Mouse (Mus musculus) embryonic facial prominence, embryonic 11.5 days (tissue): ENCODE data around the gene Sema4g. TPM values are rescaled to one million over a fixed set of nuclear protein-coding genes. Genes with fewer than 3 reads are reported as not detected.

ENCODE experiments used
- ATAC-seq: fragments of 200-750 bp; cut with Nextera tagmentation; replicated peaks from 2 replicates; pipeline ENCODE4 v1.8.0; 2017; ENCODE audit warnings: low read depth; ENCODE audit not compliant: insufficient number of reproducible peaks, low FRiP score, low TSS enrichment
- DNase-seq: peaks from one replicate; pipeline ENCODE4 v3.0.0-alpha.2; 2015; ENCODE audit warnings: low spot score
- H3K27ac ChIP-seq: fragments of 300-500 bp; sonication (generic); replicated peaks from 2 replicates; pipeline ENCODE4 v1.5.1; 2014; ENCODE audit warnings: mild to moderate bottlenecking, low read depth, low read length, control low read depth
- H3K27me3 ChIP-seq: fragments of 300-500 bp; sonication (generic); 2 replicates; pipeline ENCODE4 v1.6.1; 2014; ENCODE audit warnings: mild to moderate bottlenecking, low read length, moderate library complexity, mixed read lengths; ENCODE audit not compliant: control insufficient read depth, insufficient read depth
- H3K36me3 ChIP-seq: fragments of 300-500 bp; sonication (generic); replicated peaks from 2 replicates; pipeline ENCODE4 v1.6.1; 2014; ENCODE audit warnings: low read depth, mild to moderate bottlenecking, low read length, moderate library complexity, mixed read lengths; ENCODE audit not compliant: control insufficient read depth, insufficient read depth
- H3K4me1 ChIP-seq: fragments of 300-500 bp; sonication (generic); 2 replicates; pipeline ENCODE4 v1.6.1; 2014; ENCODE audit warnings: low read length, mixed read lengths; ENCODE audit not compliant: control insufficient read depth, insufficient read depth
- H3K4me2 ChIP-seq: fragments of 300-500 bp; sonication (generic); 2 replicates; pipeline ENCODE4 v1.6.1; 2014; ENCODE audit warnings: low read depth, mild to moderate bottlenecking, control low read depth, low read length, moderate library complexity
- H3K4me3 ChIP-seq: fragments of 300-500 bp; sonication (generic); 2 replicates; pipeline ENCODE4 v1.5.1; 2014; ENCODE audit warnings: low read depth, low read length, control low read depth
- H3K9ac ChIP-seq: fragments of 300-500 bp; sonication (generic); replicated peaks from 2 replicates; pipeline ENCODE4 v1.6.1; 2014; ENCODE audit warnings: mild to moderate bottlenecking, control low read depth, low read length
- H3K9me3 ChIP-seq: fragments of 300-500 bp; sonication (generic); replicated peaks from 2 replicates; pipeline ENCODE4 v1.6.1; 2016; ENCODE audit warnings: mild to moderate bottlenecking, low read length, inconsistent platforms, mixed read lengths; ENCODE audit not compliant: control insufficient read depth
- WGBS: fragments of 180-500 bp; shearing (Covaris S2); extraction: QIAGEN DNeasy Blood & Tissue Kit; methylation state at CpG from one replicate; pipeline ENCODE4 v1.1.7; 2014; 5-methylcytosine and 5-hydroxymethylcytosine counted together
- polyA plus RNA-seq: library from polyadenylated mRNA; unstranded; fragments of >200 nt; fragmentation: Nextera tagmentation; extraction: Ambion mirVana; gene quantifications from 2 replicates; pipeline ENCODE4 v1.2.1, GENCODE M21; 2014

The Sema4g gene
- polyA plus RNA-seq, 1 experiment from 2014 or later = 4.5 TPM

GRCm38 (mm10) chr19:44991031-44991430, 2.1 kb downstream of the Sema4g start:
- no peak overlapping the region for H3K9ac ChIP-seq
- DNase-seq (no peak), ATAC-seq (no peak)
- no peaks in the 10 kb centered on the region for H3K9me3 ChIP-seq
- H3K36me3 ChIP-seq = no peaks in the 10 kb centered on the region; the same call in 1 of the 2 replicates
- no peaks in the 10 kb centered on the region for H3K27me3 ChIP-seq
- 77% methylated on average over 8 of the region's 8 CpGs for WGBS
- H3K4me3 ChIP-seq = no peak overlapping the region
- H3K27ac ChIP-seq = no peak overlapping the region
- no peak overlapping the region for H3K4me2 ChIP-seq
- no peaks in the 10 kb centered on the region; the same call in 1 of the 2 replicates for H3K4me1 ChIP-seq

DNA sequence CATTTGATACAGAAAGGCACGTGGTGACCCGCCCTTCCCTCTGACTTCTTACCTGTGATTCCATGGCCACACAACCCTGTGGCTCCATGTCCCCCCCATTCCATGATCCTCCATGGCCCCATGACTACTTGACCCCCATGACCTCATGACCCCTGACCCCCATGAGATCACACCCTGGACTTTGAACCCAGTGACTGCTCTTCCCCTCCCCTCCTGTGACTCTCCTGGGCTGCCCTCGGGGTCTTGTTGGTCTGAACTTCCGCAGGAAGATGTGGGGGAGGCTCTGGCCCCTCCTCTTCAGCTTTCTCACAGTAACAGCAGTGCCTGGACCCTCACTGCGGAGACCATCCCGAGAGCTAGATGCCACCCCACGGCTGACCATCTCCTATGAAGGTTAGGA, 3.3 kb downstream of the Sema4g start:
- H3K4me3 ChIP-seq = no peak overlapping the region
- no peaks in the 10 kb centered on the region for H3K9me3 ChIP-seq
- H3K9ac ChIP-seq = no peak overlapping the region
- 33% methylated on average over 7 of the region's 7 CpGs for WGBS
- H3K36me3 ChIP-seq = no peaks in the 10 kb centered on the region; the same call in 1 of the 2 replicates
- ATAC-seq (no peak), DNase-seq (no peak)
- H3K27ac ChIP-seq = no peak overlapping the region
- H3K4me1 ChIP-seq = no peaks in the 10 kb centered on the region; the same call in 1 of the 2 replicates
- H3K4me2 ChIP-seq = no peak overlapping the region
- no peaks in the 10 kb centered on the region for H3K27me3 ChIP-seq

- ATAC-seq (no peak), DNase-seq (no peak)
- WGBS = 49% methylated on average over 7 of the region's 7 CpGs
- H3K4me3 ChIP-seq = no peak overlapping the region
- H3K4me2 ChIP-seq = no peak overlapping the region
- H3K27ac ChIP-seq = no peak overlapping the region
- no peaks in the 10 kb centered on the region for H3K9me3 ChIP-seq
- H3K9ac ChIP-seq = no peak overlapping the region
- no peaks in the 10 kb centered on the region for H3K27me3 ChIP-seq
- H3K4me1 ChIP-seq = no peaks in the 10 kb centered on the region; the same call in 1 of the 2 replicates
- no peaks in the 10 kb centered on the region; the same call in 1 of the 2 replicates for H3K36me3 ChIP-seq
These were observed 3.8 kb downstream of the Sema4g start for GRCm38 (mm10) chr19:44992712-44993111.

GRCm38 (mm10) chr19:44997786-44998185, 8.9 kb downstream of the Sema4g start:
- H3K4me2 ChIP-seq = no peak overlapping the region
- no peaks in the 10 kb centered on the region for H3K27me3 ChIP-seq
- H3K9me3 ChIP-seq = no peaks in the 10 kb centered on the region
- H3K36me3 ChIP-seq = peaks cover 2% of the 10 kb centered on the region; the same call in 1 of the 2 replicates
- ATAC-seq (no peak), DNase-seq (no peak)
- WGBS = 63% methylated on average over 11 of the region's 11 CpGs
- H3K4me3 ChIP-seq = no peak overlapping the region
- H3K4me1 ChIP-seq = no peaks in the 10 kb centered on the region
- no peak overlapping the region for H3K9ac ChIP-seq
- H3K27ac ChIP-seq = no peak overlapping the region

DNA sequence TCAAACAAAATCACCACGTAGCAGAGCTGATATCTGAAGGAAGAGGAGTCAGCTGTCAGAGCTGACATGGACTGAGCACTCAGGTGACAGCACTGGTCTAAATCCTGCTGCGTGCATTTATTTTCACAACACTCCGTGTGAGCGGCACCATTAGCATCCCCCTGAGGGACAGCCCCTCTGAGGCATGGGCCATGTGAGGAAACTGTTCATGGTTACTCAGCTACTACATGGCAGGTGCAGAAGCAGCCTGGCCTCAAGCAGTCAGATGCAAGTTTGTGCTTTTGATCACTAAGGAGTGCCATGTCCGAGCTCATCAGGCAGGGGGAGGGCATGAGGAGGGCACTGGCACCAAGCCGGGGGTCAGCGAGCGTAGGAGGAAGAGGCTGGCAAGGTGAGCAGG, 10.7 kb downstream of the Sema4g start:
- DNase-seq (no peak), ATAC-seq (no peak)
- H3K9ac ChIP-seq = no peak overlapping the region
- H3K36me3 ChIP-seq = peaks cover 2% of the 10 kb centered on the region; the same call in 1 of the 2 replicates
- no peaks in the 10 kb centered on the region for H3K4me1 ChIP-seq
- no peak overlapping the region for H3K27ac ChIP-seq
- no peak overlapping the region for H3K4me2 ChIP-seq
- no peaks in the 10 kb centered on the region for H3K9me3 ChIP-seq
- WGBS = 85% methylated on average over 8 of the region's 8 CpGs
- no peak overlapping the region for H3K4me3 ChIP-seq
- H3K27me3 ChIP-seq = no peaks in the 10 kb centered on the region

- Histone ChIP-seq H3K36me3 (peaks cover 2% of the 10 kb centered on the region; the same call in 1 of the 2 replicates), H3K27ac (no peak overlapping the region), H3K4me1 (peaks cover 5% of the 10 kb centered on the region; the same call in 1 of the 2 replicates), H3K9me3 (no peaks in the 10 kb centered on the region), H3K4me3 (no peak overlapping the region), H3K9ac (no peak overlapping the region), H3K27me3 (no peaks in the 10 kb centered on the region), H3K4me2 (no peak overlapping the region)
- ATAC-seq = no peak
- WGBS = 67% methylated on average over 3 of the region's 3 CpGs
- DNase-seq = no peak
These were observed 13.4 kb downstream of the Sema4g start for GRCm38 (mm10) chr19:45002301-45002700.

GRCm38 (mm10) chr19:45003740-45004516, 15.0 kb downstream of the Sema4g start:
- Histone ChIP-seq H3K4me1 (peaks cover 6% of the 10 kb centered on the region; the same call in 1 of the 2 replicates), H3K9ac (no peak overlapping the region), H3K9me3 (no peaks in the 10 kb centered on the region), H3K4me3 (no peak overlapping the region), H3K27me3 (no peaks in the 10 kb centered on the region), H3K4me2 (no peak overlapping the region), H3K36me3 (peaks cover 2% of the 10 kb centered on the region), H3K27ac (no peak overlapping the region)
- WGBS = 91% methylated on average over 7 of the region's 7 CpGs
- DNase-seq (no peak), ATAC-seq (no peak)

DNA sequence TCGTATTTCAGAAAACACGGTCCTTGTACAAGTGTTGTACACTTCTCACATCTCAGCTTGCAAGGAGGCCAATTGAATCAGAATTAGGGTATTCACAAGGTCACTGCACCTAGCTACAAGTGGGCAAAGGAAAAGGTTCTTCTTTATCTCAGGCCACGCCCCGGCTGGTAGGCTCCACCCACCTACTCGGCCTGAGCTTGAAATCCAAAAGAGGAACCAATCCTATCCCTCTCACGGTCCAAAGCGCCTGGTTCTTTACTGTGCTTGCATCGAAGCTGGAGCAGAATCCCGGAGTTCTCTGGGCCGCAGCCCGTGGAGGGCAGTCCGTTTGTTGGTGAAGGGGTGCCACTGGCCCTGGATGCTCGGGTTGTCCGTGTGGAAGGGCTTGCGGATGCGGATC, 16.5 kb downstream of the Sema4g start, which contains the start of gene Twnk:
Gene Twnk (plus strand): TSS at position 220 of the 400 bp plus-strand sequence.
- ATAC-seq = no peak
- DNase-seq = peak; percentile 56
- 10% methylated on average over 16 of the region's 16 CpGs for WGBS

More for the DNA sequence above, 16.5 kb downstream of the Sema4g start, which contains the start of gene Twnk:
- Histone ChIP-seq H3K9ac (peak within 1 kb of the TSS; percentile 72), H3K9me3 (no peaks in the 10 kb centered on the region), H3K4me1 (peaks cover 6% of the 10 kb centered on the region; the same call in 1 of the 2 replicates), H3K27me3 (no peaks in the 10 kb centered on the region), H3K4me3 (peak within 1 kb of the TSS; percentile 92), H3K4me2 (peak within 1 kb of the TSS; percentile 89), H3K27ac (peak within 1 kb of the TSS; percentile 73), H3K36me3 (peaks cover 5% of the 10 kb centered on the region)
